Mouse (Mus musculus): ENCODE measurements around the gene Endog.

- TF ChIP-seq POLR2A (IDR thresholded peaks at IDR 0.05; ENCODE audit: extremely low read depth, insufficient read depth, low read length) (no peak), CTCF (IDR thresholded peaks at IDR 0.05; ENCODE audit: low read depth, low read length) (no peak)
These were observed 34.8 kb upstream of the Endog start for GRCm38 (mm10) chr2:30136458-30136857.

Measured in liver, adult 2 months (tissue).